Mouse (Mus musculus) erythroblast, embryonic 14.5 days (primary cell): ENCODE data around the gene Rreb1. TPM values are rescaled to one million over a fixed set of nuclear protein-coding genes. Genes with fewer than 3 reads are reported as not detected.

Experiments used
- H3K27me3 ChIP-seq: 2 replicates; pipeline ENCODE4 v1.6.1; 2012; ENCODE audit warnings: inconsistent platforms; ENCODE audit not compliant: control insufficient read depth
- H3K36me3 ChIP-seq: 2 replicates; pipeline ENCODE4 v1.6.1; 2012; ENCODE audit warnings: mild to moderate bottlenecking, inconsistent platforms; ENCODE audit not compliant: control insufficient read depth
- H3K4me1 ChIP-seq: 2 replicates; pipeline ENCODE4 v1.6.1; 2012; ENCODE audit warnings: inconsistent platforms; ENCODE audit not compliant: control insufficient read depth
- H3K4me3 ChIP-seq: replicated peaks from 2 replicates; pipeline ENCODE3; 2012; ENCODE audit warnings: moderate library complexity, mild to moderate bottlenecking, inconsistent platforms
- H3K9me3 ChIP-seq: 2 replicates; pipeline ENCODE4 v1.6.1; 2012; ENCODE audit warnings: low read length, inconsistent platforms, mixed read lengths; ENCODE audit not compliant: control insufficient read depth
- GATA1 ChIP-seq: IDR thresholded peaks from 2 replicates; pipeline ENCODE4 v1.6.1; 2012; ENCODE audit warnings: low read length, inconsistent platforms, mixed read lengths
- TAL1 ChIP-seq: IDR thresholded peaks from 3 replicates; pipeline ENCODE4 v1.6.1; 2012; ENCODE audit warnings: low read length, inconsistent platforms, mixed read lengths
- polyA plus RNA-seq: library from polyadenylated mRNA; stranded (reverse); fragments of >175 nt; gene quantifications from 2 replicates; pipeline ENCODE4 v1.2.3, GENCODE M21; 2012

The Rreb1 gene
- polyA plus RNA-seq, 1 experiment, result 0.60 TPM

- peaks cover 29% of the 10 kb centered on the region for H3K27me3 ChIP-seq
- TF ChIP-seq GATA1 (no peak), TAL1 (no peak)
- peaks cover 22% of the 10 kb centered on the region for H3K4me1 ChIP-seq
- no peaks in the 10 kb centered on the region for H3K36me3 ChIP-seq
- H3K9me3 ChIP-seq, result no peaks in the 10 kb centered on the region
- H3K4me3 ChIP-seq, result no peak overlapping the region
Observed at GRCm38 (mm10) chr13:37776675-37777074, 1.5 kb upstream of the Rreb1 start.

- Histone ChIP-seq H3K4me1 (peaks cover 22% of the 10 kb centered on the region), H3K27me3 (peaks cover 29% of the 10 kb centered on the region), H3K4me3 (peak overlapping the region; percentile 61), H3K9me3 (no peaks in the 10 kb centered on the region), H3K36me3 (no peaks in the 10 kb centered on the region)
- TF ChIP-seq GATA1 (no peak), TAL1 (no peak)
Observed at GRCm38 (mm10) chr13:37777351-37778146, 651 bp upstream of the Rreb1 start.

GRCm38 (mm10) chr13:37778594-37779231 lies 513 bp downstream of the Rreb1 start:
- peaks cover 22% of the 10 kb centered on the region for H3K4me1 ChIP-seq

GRCm38 (mm10) chr13:37779251-37779667 lies 1.1 kb downstream of the Rreb1 start:
- H3K4me3 ChIP-seq, result peak overlapping the region; percentile 61
- H3K4me1 ChIP-seq, result peaks cover 22% of the 10 kb centered on the region
- H3K9me3 ChIP-seq, result no peaks in the 10 kb centered on the region
- peaks cover 29% of the 10 kb centered on the region for H3K27me3 ChIP-seq
- TF ChIP-seq GATA1 (no peak), TAL1 (no peak)
- H3K36me3 ChIP-seq, result no peaks in the 10 kb centered on the region

More at GRCm38 (mm10) chr13:37778594-37779231, 513 bp downstream of the Rreb1 start:
- H3K4me3 ChIP-seq, result peak overlapping the region; percentile 61
- TF ChIP-seq TAL1, result no peak
- no peak for TF ChIP-seq GATA1
- no peaks in the 10 kb centered on the region for H3K36me3 ChIP-seq
- H3K9me3 ChIP-seq, result no peaks in the 10 kb centered on the region
- peaks cover 29% of the 10 kb centered on the region for H3K27me3 ChIP-seq

GRCm38 (mm10) chr13:37781557-37781956 lies 3.4 kb downstream of the Rreb1 start:
- Histone ChIP-seq H3K4me3 (no peak overlapping the region), H3K4me1 (peaks cover 22% of the 10 kb centered on the region), H3K27me3 (peaks cover 29% of the 10 kb centered on the region), H3K36me3 (no peaks in the 10 kb centered on the region), H3K9me3 (no peaks in the 10 kb centered on the region)
- TF ChIP-seq GATA1 (no peak), TAL1 (no peak)

GRCm38 (mm10) chr13:37782144-37782543 lies 3.9 kb downstream of the Rreb1 start:
- Histone ChIP-seq H3K9me3 (no peaks in the 10 kb centered on the region), H3K27me3 (peaks cover 29% of the 10 kb centered on the region), H3K36me3 (no peaks in the 10 kb centered on the region), H3K4me1 (peaks cover 22% of the 10 kb centered on the region), H3K4me3 (no peak overlapping the region)
- no peak for TF ChIP-seq GATA1
- no peak for TF ChIP-seq TAL1

GRCm38 (mm10) chr13:37783676-37784075 lies 5.5 kb downstream of the Rreb1 start:
- no peaks in the 10 kb centered on the region for H3K36me3 ChIP-seq
- no peak overlapping the region for H3K4me3 ChIP-seq
- TF ChIP-seq TAL1 (no peak), GATA1 (no peak)
- peaks cover 7% of the 10 kb centered on the region for H3K4me1 ChIP-seq
- H3K27me3 ChIP-seq, result peaks cover 14% of the 10 kb centered on the region
- no peaks in the 10 kb centered on the region for H3K9me3 ChIP-seq

- Histone ChIP-seq H3K4me1 (peaks cover 2% of the 10 kb centered on the region), H3K36me3 (no peaks in the 10 kb centered on the region), H3K4me3 (no peak overlapping the region), H3K9me3 (no peaks in the 10 kb centered on the region), H3K27me3 (peaks cover 9% of the 10 kb centered on the region)
- TF ChIP-seq TAL1 (no peak), GATA1 (no peak)
Observed at GRCm38 (mm10) chr13:37784226-37784625, 6.0 kb downstream of the Rreb1 start.

- no peaks in the 10 kb centered on the region for H3K36me3 ChIP-seq
- H3K4me3 ChIP-seq, result no peak overlapping the region
- H3K4me1 ChIP-seq, result peaks cover 3% of the 10 kb centered on the region; the same call in 1 of the 2 replicates
- no peaks in the 10 kb centered on the region for H3K9me3 ChIP-seq
- no peaks in the 10 kb centered on the region for H3K27me3 ChIP-seq
- TF ChIP-seq GATA1 (no peak), TAL1 (no peak)
Observed at GRCm38 (mm10) chr13:37792739-37793336, 14.6 kb downstream of the Rreb1 start.
